Mouse (Mus musculus): ENCODE measurements at regions not wholly inside any gene's neighbourhood (a gene's known extent, or its start where the extent isn't known, plus 50 kb on each side); places are given as distances from the start of the nearest gene placed in this dataset.

GRCm38 (mm10) chr9:79526390-79526789, 192.2 kb downstream of the Col12a1 start:
- no peak for TF ChIP-seq ZKSCAN1 (IDR thresholded peaks at IDR 0.05; ENCODE audit: borderline replicate concordance, low read depth, low read length)
- TF ChIP-seq IRF4 (IDR thresholded peaks at IDR 0.05; ENCODE audit: low read depth, low read length), result no peak
- no peak for TF ChIP-seq MYC (IDR thresholded peaks at IDR 0.05; ENCODE audit: low read depth, low read length)
- dilution Hi-C loops (cut with MboI; ENCODE audit: extremely low pct_ligation_motif_present, extremely low pct_unique_long_range_greater_than_20kb, low sequenced_read_pairs) (no loop called here), in situ Hi-C loops (cut with MboI; ENCODE audit: low pct_ligation_motif_present, low pct_unique_long_range_greater_than_20kb, low sequenced_read_pairs) (no loop called here)
- H3K4me3 ChIP-seq (replicated peaks in 1 of 3; ENCODE audit: low read depth in 2 of 3, low read length in 2 of 3, poor library complexity in 1 of 3), result no peak overlapping the region
- no peaks in the 10 kb centered on the region for H3K79me2 ChIP-seq (replicated peaks; ENCODE audit: control insufficient read depth, extremely low read depth, insufficient read depth, poor library complexity, severe bottlenecking)
- H3K4me1 ChIP-seq (ENCODE audit: control insufficient read depth in 1 of 2, insufficient read depth in 2 of 2), result peaks cover 0 to 5% of the 10 kb centered on the region in 2 experiments; a peak in 1 of 4 replicates
- no peaks in the 10 kb centered on the region for H3K36me3 ChIP-seq (replicated peaks in 1 of 2; ENCODE audit: control insufficient read depth in 1 of 2, insufficient read depth in 1 of 2, low read length in 1 of 2)
- H3K9ac ChIP-seq (ENCODE audit: insufficient read depth, low read depth), result no peak overlapping the region
- H3K4me2 ChIP-seq (ENCODE audit: insufficient read depth, low read depth, poor library complexity, severe bottlenecking), result no peak overlapping the region
- no peaks in the 10 kb centered on the region for H3K9me3 ChIP-seq (replicated peaks; ENCODE audit: low read length)
- no peak overlapping the region for H3K27ac ChIP-seq (ENCODE audit: insufficient read depth, low read depth)
- DNase-seq (ENCODE audit: extremely low read depth), result no peak
- H3K27me3 ChIP-seq (replicated peaks), result no peaks in the 10 kb centered on the region

GRCm38 (mm10) chr9:79527331-79527730, 191.3 kb downstream of the Col12a1 start:
- no peaks in the 10 kb centered on the region for H3K9me3 ChIP-seq (replicated peaks; ENCODE audit: low read length)
- in situ Hi-C loops (cut with MboI; ENCODE audit: low pct_ligation_motif_present, low pct_unique_long_range_greater_than_20kb, low sequenced_read_pairs), result no loop called here
- peaks cover 0 to 14% of the 10 kb centered on the region in 2 experiments; a peak in 2 of 4 replicates for H3K4me1 ChIP-seq (ENCODE audit: control insufficient read depth in 1 of 2, insufficient read depth in 2 of 2)
- no peak overlapping the region for H3K4me3 ChIP-seq (replicated peaks in 1 of 3; ENCODE audit: low read depth in 2 of 3, low read length in 2 of 3, poor library complexity in 1 of 3)
- H3K27ac ChIP-seq (ENCODE audit: insufficient read depth, low read depth), result no peak overlapping the region
- no peak overlapping the region for H3K9ac ChIP-seq (ENCODE audit: insufficient read depth, low read depth)
- dilution Hi-C loops (cut with MboI; ENCODE audit: extremely low pct_ligation_motif_present, extremely low pct_unique_long_range_greater_than_20kb, low sequenced_read_pairs), result no loop called here
- no peak for DNase-seq (ENCODE audit: extremely low read depth)
- no peaks in the 10 kb centered on the region for H3K36me3 ChIP-seq (replicated peaks in 1 of 2; ENCODE audit: control insufficient read depth in 1 of 2, insufficient read depth in 1 of 2, low read length in 1 of 2)
- TF ChIP-seq SIN3A (IDR thresholded peaks at IDR 0.05; ENCODE audit: low read length), result no peak
- H3K4me2 ChIP-seq (ENCODE audit: insufficient read depth, low read depth, poor library complexity, severe bottlenecking), result no peak overlapping the region
- H3K27me3 ChIP-seq (replicated peaks), result no peaks in the 10 kb centered on the region
- H3K79me2 ChIP-seq (replicated peaks; ENCODE audit: control insufficient read depth, extremely low read depth, insufficient read depth, poor library complexity, severe bottlenecking), result no peaks in the 10 kb centered on the region
